Mouse (Mus musculus) lung, embryonic 14.5 days (tissue): ENCODE measurements around the gene Sbk3. TPM values are rescaled to one million over a fixed set of nuclear protein-coding genes. Genes with fewer than 3 reads are reported as not detected.

Source experiments
- ATAC-seq: fragments of 200-750 bp; cut with Nextera tagmentation; 2 replicates; pipeline ENCODE4 v1.8.0; 2017; ENCODE audit warnings: mild to moderate bottlenecking, moderate TSS enrichment, moderate library complexity; ENCODE audit not compliant: insufficient read depth
- DNase-seq: peaks from one replicate; pipeline ENCODE4 v3.0.0-alpha.2; 2015
- H3K27ac ChIP-seq: fragments of 300-500 bp; sonication (generic); 2 replicates; pipeline ENCODE4 v1.5.1; 2014; ENCODE audit warnings: low read depth, mild to moderate bottlenecking, moderate library complexity
- H3K27me3 ChIP-seq: fragments of 300-500 bp; sonication (generic); 2 replicates; pipeline ENCODE4 v1.6.1; 2014; ENCODE audit warnings: low read length, control low read depth; ENCODE audit not compliant: insufficient read depth
- H3K36me3 ChIP-seq: fragments of 300-500 bp; sonication (generic); 2 replicates; pipeline ENCODE4 v1.6.1; 2014; ENCODE audit warnings: control low read depth; ENCODE audit not compliant: insufficient read depth
- H3K4me1 ChIP-seq: fragments of 300-500 bp; sonication (generic); 2 replicates; pipeline ENCODE4 v1.6.1; 2014; ENCODE audit warnings: antibody characterized with exemption, control low read depth; ENCODE audit not compliant: insufficient read depth
- H3K4me2 ChIP-seq: fragments of 300-500 bp; sonication (generic); 2 replicates; pipeline ENCODE4 v1.6.1; 2014; ENCODE audit warnings: mild to moderate bottlenecking
- H3K4me3 ChIP-seq: fragments of 300-500 bp; sonication (generic); 2 replicates; pipeline ENCODE4 v1.5.1; 2014; ENCODE audit warnings: low read depth, low read length
- H3K9ac ChIP-seq: fragments of 300-500 bp; sonication (generic); 2 replicates; pipeline ENCODE4 v1.6.1; 2014
- H3K9me3 ChIP-seq: fragments of 300-500 bp; sonication (generic); 2 replicates; pipeline ENCODE4 v1.6.1; 2016; ENCODE audit warnings: low read depth, low read length, control low read depth
- CTCF ChIP-seq: IDR thresholded peaks from 2 replicates; pipeline ENCODE4 v1.5.1; 2016; ENCODE audit warnings: antibody characterized with exemption, low read depth
- WGBS: fragments of 180-500 bp; shearing (Covaris S2); extraction: QIAGEN DNeasy Blood & Tissue Kit; methylation state at CpG from one replicate; pipeline ENCODE4 v1.1.7; 2014; 5-methylcytosine and 5-hydroxymethylcytosine counted together
- polyA plus RNA-seq: library from polyadenylated mRNA; unstranded; fragments of >200 nt; fragmentation: Nextera tagmentation; extraction: Ambion mirVana; gene quantifications from 2 replicates; pipeline ENCODE4 v1.2.1, GENCODE M21; 2014

The Sbk3 gene
- polyA plus RNA-seq, 1 experiment from 2014 or later = 0.76 TPM

- Histone ChIP-seq H3K4me1 (no peaks in the 10 kb centered on the region), H3K4me3 (no peak within 1 kb of the TSS), H3K27ac (no peak within 1 kb of the TSS), H3K9ac (no peak within 1 kb of the TSS), H3K9me3 (no peaks in the 10 kb centered on the region), H3K36me3 (no peaks in the 10 kb centered on the region), H3K27me3 (no peaks in the 10 kb centered on the region), H3K4me2 (peak within 1 kb of the TSS; percentile 32; the same call in 1 of the 2 replicates)
- whole genome bisulfite sequencing = 4% methylated on average over 10 of the region's 10 CpGs
- peak; percentile 79 for TF ChIP-seq CTCF
- peak; percentile 89 for DNase-seq
- peak; percentile 89 for ATAC-seq
Measured at GRCm38 (mm10) chr7:4964272-4964671, 6.7 kb downstream of the Sbk3 start, which contains the start of gene Sbk2. Gene Sbk2, minus strand, starts transcription at chr7:4964406.

- H3K4me2 ChIP-seq = no peak overlapping the region
- WGBS = 68% methylated on average over 5 of the region's 5 CpGs
- DNase-seq (no peak), ATAC-seq (peak; percentile 41; the same call in 1 of the 2 replicates)
- H3K4me1 ChIP-seq = no peaks in the 10 kb centered on the region
- no peaks in the 10 kb centered on the region for H3K27me3 ChIP-seq
- no peaks in the 10 kb centered on the region for H3K36me3 ChIP-seq
- H3K27ac ChIP-seq = no peak overlapping the region
- no peak overlapping the region for H3K4me3 ChIP-seq
- H3K9me3 ChIP-seq = no peaks in the 10 kb centered on the region
- no peak overlapping the region for H3K9ac ChIP-seq
- TF ChIP-seq CTCF = no peak
Measured at GRCm38 (mm10) chr7:4963527-4963926, 7.4 kb downstream of the Sbk3 start.

- H3K4me1 ChIP-seq = peaks cover 8% of the 10 kb centered on the region; the same call in 1 of the 2 replicates
- no peak overlapping the region for H3K4me3 ChIP-seq
- no peaks in the 10 kb centered on the region for H3K9me3 ChIP-seq
- DNase-seq (no peak), ATAC-seq (no peak)
- H3K36me3 ChIP-seq = no peaks in the 10 kb centered on the region
- 78% methylated on average over 10 of the region's 10 CpGs for WGBS
- TF ChIP-seq CTCF = no peak
- no peak overlapping the region for H3K27ac ChIP-seq
- H3K9ac ChIP-seq = no peak overlapping the region
- H3K4me2 ChIP-seq = no peak overlapping the region
- H3K27me3 ChIP-seq = no peaks in the 10 kb centered on the region
Measured at GRCm38 (mm10) chr7:4957361-4957760, 13.6 kb downstream of the Sbk3 start.

GRCm38 (mm10) chr7:4953815-4954445 lies 17.0 kb downstream of the Sbk3 start:
- no peak overlapping the region for H3K4me2 ChIP-seq
- H3K4me1 ChIP-seq = peaks cover 8% of the 10 kb centered on the region; the same call in 1 of the 2 replicates
- no peaks in the 10 kb centered on the region for H3K9me3 ChIP-seq
- DNase-seq (peak; percentile 76), ATAC-seq (peak; percentile 85)
- no peaks in the 10 kb centered on the region for H3K36me3 ChIP-seq
- H3K27me3 ChIP-seq = no peaks in the 10 kb centered on the region
- H3K4me3 ChIP-seq = no peak overlapping the region
- TF ChIP-seq CTCF = no peak
- no peak overlapping the region for H3K27ac ChIP-seq
- 9% methylated on average over 10 of the region's 10 CpGs for WGBS
- H3K9ac ChIP-seq = no peak overlapping the region; the same call in 1 of the 2 replicates

GRCm38 (mm10) chr7:4950561-4951342 lies 20.2 kb downstream of the Sbk3 start:
- Histone ChIP-seq H3K27me3 (no peaks in the 10 kb centered on the region), H3K4me3 (no peak overlapping the region), H3K4me1 (peaks cover 8% of the 10 kb centered on the region; the same call in 1 of the 2 replicates), H3K9me3 (no peaks in the 10 kb centered on the region), H3K27ac (no peak overlapping the region), H3K36me3 (no peaks in the 10 kb centered on the region), H3K4me2 (no peak overlapping the region), H3K9ac (no peak overlapping the region)
- DNase-seq (no peak), ATAC-seq (no peak)
- WGBS = 82% methylated on average over 19 of the region's 19 CpGs
- TF ChIP-seq CTCF = no peak

- no peak overlapping the region for H3K4me2 ChIP-seq
- H3K4me3 ChIP-seq = no peak overlapping the region
- H3K9me3 ChIP-seq = no peaks in the 10 kb centered on the region
- 0 out of 2 replicates have a peak, but pooled peaks cover 1% of the 10 kb centered on the region for H3K4me1 ChIP-seq
- DNase-seq = no peak
- no peak overlapping the region for H3K27ac ChIP-seq
- no peak for TF ChIP-seq CTCF
- H3K9ac ChIP-seq = no peak overlapping the region
- H3K27me3 ChIP-seq = no peaks in the 10 kb centered on the region
- 22% methylated on average over 6 of the region's 6 CpGs for WGBS
- ATAC-seq = no peak
- H3K36me3 ChIP-seq = no peaks in the 10 kb centered on the region
Measured at GRCm38 (mm10) chr7:4948386-4948785, 22.6 kb downstream of the Sbk3 start.

- 40% methylated on average over 2 of the region's 2 CpGs for WGBS
- no peaks in the 10 kb centered on the region for H3K36me3 ChIP-seq
Measured at GRCm38 (mm10) chr7:4947855-4948254, 23.1 kb downstream of the Sbk3 start.

More at GRCm38 (mm10) chr7:4947855-4948254, 23.1 kb downstream of the Sbk3 start:
- Histone ChIP-seq H3K4me1 (no peaks in the 10 kb centered on the region), H3K9ac (no peak overlapping the region), H3K27ac (no peak overlapping the region), H3K4me3 (no peak overlapping the region), H3K9me3 (no peaks in the 10 kb centered on the region), H3K4me2 (no peak overlapping the region), H3K27me3 (no peaks in the 10 kb centered on the region)
- TF ChIP-seq CTCF = no peak
- no peak for ATAC-seq
- DNase-seq = no peak
